Mouse (Mus musculus): ENCODE results near the gene Inpp5a. TPM values are rescaled to one million over a fixed set of nuclear protein-coding genes. Genes with fewer than 3 reads are reported as not detected.
A peak's percentile ranks its signal among the peaks of the same experiment; 100 is the strongest.

The Inpp5a gene
- polyA plus RNA-seq, 1 experiment from 2014 or later = 25.4 TPM

DNA sequence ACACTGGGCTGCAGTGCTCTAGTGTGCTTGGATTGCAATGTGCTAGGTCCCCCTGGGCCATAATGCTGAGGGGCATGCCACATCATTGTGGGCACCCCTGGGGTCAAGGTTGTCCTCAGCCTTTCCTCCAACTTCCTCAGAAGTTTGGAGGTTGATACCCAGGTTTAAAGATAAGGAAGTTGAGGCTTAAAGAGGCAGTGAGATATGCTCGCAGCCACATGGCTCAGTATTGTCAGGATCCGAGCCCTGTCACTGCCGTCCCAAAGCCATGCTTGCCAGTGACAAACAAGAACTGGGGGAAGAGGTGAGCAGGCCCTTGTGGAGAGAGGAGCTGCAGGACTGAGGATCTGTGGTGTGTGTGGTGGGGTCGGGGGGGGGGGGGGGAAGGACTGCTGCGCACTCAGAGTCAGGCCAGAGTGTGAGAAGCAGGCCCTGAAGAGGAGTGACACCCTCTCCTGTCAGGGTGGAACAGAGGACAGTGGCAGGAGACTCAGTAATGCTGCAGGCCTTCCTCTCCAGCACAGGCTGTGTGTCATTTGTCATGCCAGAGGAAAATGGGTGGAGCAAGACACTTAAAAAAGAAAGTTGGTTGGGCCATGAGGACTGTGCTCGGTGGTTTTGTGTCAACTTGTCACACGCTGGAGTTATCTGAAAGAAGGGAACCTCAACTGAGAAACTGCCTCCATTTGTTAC, 77.7 kb downstream of the Inpp5a start:
- Histone ChIP-seq H3K9me3 (ENCODE audit: control insufficient read depth, low read length) (no peaks in the 10 kb centered on the region), H3K36me3 (ENCODE audit: control insufficient read depth, insufficient read depth, low read length) (no peaks in the 10 kb centered on the region), H3K9ac (ENCODE audit: low read length) (no peak overlapping the region), H3K4me3 (ENCODE audit: low read depth, low read length) (no peak overlapping the region), H3K4me2 (replicated peaks; ENCODE audit: low read depth) (no peak overlapping the region), H3K27me3 (ENCODE audit: control insufficient read depth, insufficient read depth, low read length) (no peaks in the 10 kb centered on the region), H3K27ac (replicated peaks) (peak overlapping the region; percentile 93), H3K4me1 (replicated peaks; ENCODE audit: control insufficient read depth, insufficient read depth) (peaks cover 9% of the 10 kb centered on the region; the same call in 1 of the 2 replicates)
- no peak for DNase-seq (ENCODE audit: low spot score)
- no peak for TF ChIP-seq EP300 (optimal IDR thresholded peaks at IDR 0.05)
- no peak for TF ChIP-seq CTCF (IDR thresholded peaks at IDR 0.05; ENCODE audit: low read depth)
- no peak for ATAC-seq (ENCODE audit: low FRiP score, low TSS enrichment)
- 19% methylated on average over 7 of the region's 7 CpGs for WGBS

DNA sequence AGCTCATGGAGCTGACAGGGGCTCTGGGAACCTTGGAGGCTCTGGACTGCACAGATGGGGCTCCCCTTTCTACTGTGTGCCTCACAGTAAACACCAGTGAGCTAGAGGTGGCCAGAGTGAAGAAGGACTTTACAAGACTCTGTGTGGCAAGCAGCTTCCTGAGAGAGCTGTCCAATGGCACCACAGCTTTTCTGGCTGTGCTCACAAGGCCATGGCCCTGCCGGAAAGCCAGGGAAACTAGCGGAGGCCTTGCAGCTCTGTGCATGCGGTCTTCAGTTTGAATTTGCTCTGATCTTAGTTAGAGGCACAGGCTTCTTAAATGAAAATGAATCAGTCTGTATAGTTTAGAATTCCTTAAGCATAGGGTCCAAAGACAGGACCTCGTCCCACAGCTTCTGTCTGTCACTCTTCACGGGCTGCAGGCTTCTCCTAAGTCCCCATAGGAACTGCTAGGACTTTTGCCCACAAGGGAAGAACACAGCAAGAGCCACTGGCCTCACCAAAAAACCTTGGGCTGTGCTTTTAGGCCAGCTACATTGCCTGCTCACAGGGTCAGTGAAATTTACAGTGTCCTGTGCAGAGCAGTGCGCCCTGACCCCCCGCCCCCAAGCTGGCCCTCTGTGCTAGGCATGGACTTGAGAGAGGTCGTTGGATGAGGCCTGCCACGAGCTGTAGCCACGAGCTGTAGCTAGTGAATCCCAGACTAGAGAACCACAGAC, 78.4 kb downstream of the Inpp5a start:
- Histone ChIP-seq H3K9me3 (ENCODE audit: control insufficient read depth, low read length) (no peaks in the 10 kb centered on the region), H3K4me2 (replicated peaks; ENCODE audit: low read depth) (no peak overlapping the region), H3K36me3 (ENCODE audit: control insufficient read depth, insufficient read depth, low read length) (no peaks in the 10 kb centered on the region), H3K9ac (ENCODE audit: low read length) (peak overlapping the region; percentile 35; the same call in 1 of the 2 replicates), H3K27me3 (ENCODE audit: control insufficient read depth, insufficient read depth, low read length) (no peaks in the 10 kb centered on the region), H3K27ac (replicated peaks) (peak overlapping the region; percentile 93), H3K4me3 (ENCODE audit: low read depth, low read length) (no peak overlapping the region), H3K4me1 (replicated peaks; ENCODE audit: control insufficient read depth, insufficient read depth) (peaks cover 12% of the 10 kb centered on the region; the same call in 1 of the 2 replicates)
- DNase-seq (ENCODE audit: low spot score) (no peak), ATAC-seq (ENCODE audit: low FRiP score, low TSS enrichment) (no peak)
- 57% methylated on average over 10 of the region's 10 CpGs for WGBS
- TF ChIP-seq CTCF (IDR thresholded peaks at IDR 0.05; ENCODE audit: low read depth) (no peak), EP300 (optimal IDR thresholded peaks at IDR 0.05) (no peak)

DNA sequence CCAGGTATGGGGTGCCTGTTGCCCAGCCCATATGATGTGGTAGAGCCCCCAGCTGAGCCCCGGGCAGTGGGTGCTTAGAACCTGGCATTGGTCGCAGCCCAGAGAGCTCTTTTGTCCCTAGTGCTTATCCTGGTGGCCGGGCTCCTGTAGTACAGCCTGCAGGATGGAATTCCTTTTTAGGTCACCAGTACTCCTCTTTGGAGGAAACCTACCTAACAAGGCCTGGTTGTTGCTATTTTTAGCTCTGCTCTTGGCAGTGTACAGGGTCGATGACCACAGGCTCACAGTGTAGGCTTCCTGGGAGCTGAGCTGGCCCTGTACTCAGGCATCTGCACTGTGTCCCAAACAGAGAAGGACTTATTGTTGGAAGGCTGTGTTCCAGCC, 79.0 kb downstream of the Inpp5a start:
- DNase-seq (ENCODE audit: low spot score) (peak; percentile 38), ATAC-seq (ENCODE audit: low FRiP score, low TSS enrichment) (peak; percentile 81)
- no peaks in the 10 kb centered on the region for H3K36me3 ChIP-seq (ENCODE audit: control insufficient read depth, insufficient read depth, low read length)
- H3K27me3 ChIP-seq (ENCODE audit: control insufficient read depth, insufficient read depth, low read length) = no peaks in the 10 kb centered on the region
- peak overlapping the region; percentile 93 for H3K27ac ChIP-seq (replicated peaks)
- H3K4me1 ChIP-seq (replicated peaks; ENCODE audit: control insufficient read depth, insufficient read depth) = peaks cover 16% of the 10 kb centered on the region; the same call in 1 of the 2 replicates
- peak; percentile 26 for TF ChIP-seq EP300 (optimal IDR thresholded peaks at IDR 0.05)
- TF ChIP-seq CTCF (IDR thresholded peaks at IDR 0.05; ENCODE audit: low read depth) = peak; percentile 57
- no peaks in the 10 kb centered on the region for H3K9me3 ChIP-seq (ENCODE audit: control insufficient read depth, low read length)
- no peak overlapping the region for H3K4me2 ChIP-seq (replicated peaks; ENCODE audit: low read depth)
- peak overlapping the region; percentile 18; the same call in 1 of the 2 replicates for H3K9ac ChIP-seq (ENCODE audit: low read length)
- no peak overlapping the region for H3K4me3 ChIP-seq (ENCODE audit: low read depth, low read length)
- WGBS = 44% methylated on average over 4 of the region's 4 CpGs

DNA sequence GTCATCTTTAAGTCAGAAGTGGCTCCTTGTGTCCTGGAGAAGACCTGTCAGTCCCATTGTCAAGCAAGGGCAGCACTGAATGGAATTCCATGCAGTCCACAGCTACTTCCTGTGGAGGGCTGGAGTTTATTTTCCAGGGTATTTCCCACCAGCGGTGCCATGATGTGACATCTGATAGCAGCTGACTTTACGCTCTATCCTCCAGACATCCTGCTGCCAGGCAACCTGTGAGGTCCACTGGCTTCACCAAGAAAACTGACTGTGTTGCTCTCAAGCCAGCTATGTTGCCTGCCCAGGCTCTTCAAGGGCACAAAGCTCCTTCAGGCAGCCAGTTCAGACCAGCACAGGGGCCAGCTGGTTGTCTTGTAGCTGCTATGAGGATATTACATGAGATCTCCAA, 79.5 kb downstream of the Inpp5a start:
- 32% methylated on average over 2 of the region's 2 CpGs for WGBS
- H3K9me3 ChIP-seq (ENCODE audit: control insufficient read depth, low read length) = no peaks in the 10 kb centered on the region
- no peak overlapping the region for H3K4me3 ChIP-seq (ENCODE audit: low read depth, low read length)
- H3K4me2 ChIP-seq (replicated peaks; ENCODE audit: low read depth) = no peak overlapping the region
- DNase-seq (ENCODE audit: low spot score) (no peak), ATAC-seq (ENCODE audit: low FRiP score, low TSS enrichment) (no peak)
- no peaks in the 10 kb centered on the region for H3K36me3 ChIP-seq (ENCODE audit: control insufficient read depth, insufficient read depth, low read length)
- peak overlapping the region; percentile 93 for H3K27ac ChIP-seq (replicated peaks)
- H3K4me1 ChIP-seq (replicated peaks; ENCODE audit: control insufficient read depth, insufficient read depth) = peaks cover 16% of the 10 kb centered on the region; the same call in 1 of the 2 replicates
- no peak overlapping the region; the same call in 1 of the 2 replicates for H3K9ac ChIP-seq (ENCODE audit: low read length)
- no peaks in the 10 kb centered on the region for H3K27me3 ChIP-seq (ENCODE audit: control insufficient read depth, insufficient read depth, low read length)
- TF ChIP-seq CTCF (IDR thresholded peaks at IDR 0.05; ENCODE audit: low read depth) (no peak), EP300 (optimal IDR thresholded peaks at IDR 0.05) (no peak)

DNA sequence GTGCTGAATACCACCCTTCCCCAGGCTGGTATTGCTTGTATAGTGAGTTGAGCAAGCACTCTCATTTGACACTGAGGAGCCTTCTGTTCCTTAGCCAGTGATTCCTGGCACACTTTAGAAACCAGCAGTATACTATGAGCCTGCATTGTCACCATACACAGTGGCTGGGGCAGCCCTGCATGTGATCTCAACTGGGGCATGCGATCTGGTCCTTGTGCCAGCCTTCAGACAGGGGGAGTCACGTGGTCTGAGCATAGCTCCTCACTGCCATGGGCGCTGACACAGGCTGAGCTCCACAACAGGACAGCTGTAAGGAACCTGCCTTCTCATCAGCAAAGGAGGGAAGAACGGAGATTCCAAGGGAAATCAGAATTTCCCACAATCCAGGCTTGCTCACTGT, 80.5 kb downstream of the Inpp5a start:
- peaks cover 16% of the 10 kb centered on the region; the same call in 1 of the 2 replicates for H3K4me1 ChIP-seq (replicated peaks; ENCODE audit: control insufficient read depth, insufficient read depth)
- TF ChIP-seq CTCF (IDR thresholded peaks at IDR 0.05; ENCODE audit: low read depth) (no peak), EP300 (optimal IDR thresholded peaks at IDR 0.05) (no peak)
- H3K27ac ChIP-seq (replicated peaks) = peak overlapping the region; percentile 93
- no peak for DNase-seq (ENCODE audit: low spot score)
- H3K9me3 ChIP-seq (ENCODE audit: control insufficient read depth, low read length) = no peaks in the 10 kb centered on the region
- H3K4me2 ChIP-seq (replicated peaks; ENCODE audit: low read depth) = no peak overlapping the region
- 77% methylated on average over 4 of the region's 4 CpGs for WGBS
- no peaks in the 10 kb centered on the region for H3K27me3 ChIP-seq (ENCODE audit: control insufficient read depth, insufficient read depth, low read length)
- no peak for ATAC-seq (ENCODE audit: low FRiP score, low TSS enrichment)
- H3K9ac ChIP-seq (ENCODE audit: low read length) = no peak overlapping the region
- H3K4me3 ChIP-seq (ENCODE audit: low read depth, low read length) = no peak overlapping the region
- H3K36me3 ChIP-seq (ENCODE audit: control insufficient read depth, insufficient read depth, low read length) = no peaks in the 10 kb centered on the region

DNA sequence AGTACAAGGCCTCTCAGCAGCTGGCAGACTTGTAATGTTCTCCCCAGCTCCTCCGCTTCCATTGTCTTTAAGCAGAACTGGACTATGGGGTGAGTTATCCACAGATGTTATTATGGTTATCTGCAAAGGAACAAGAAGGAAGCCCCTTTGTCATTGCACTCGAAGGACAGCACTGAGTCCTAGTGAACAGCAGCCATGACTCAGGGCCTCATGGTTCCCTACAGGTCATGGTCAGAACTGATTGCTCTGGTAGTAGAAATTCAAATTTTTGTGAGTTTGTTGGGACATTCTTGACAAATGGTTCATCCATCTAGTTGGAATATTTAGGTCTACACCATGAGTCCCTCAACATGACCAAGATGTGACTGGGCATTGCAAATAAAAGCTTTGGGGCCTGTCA, 81.6 kb downstream of the Inpp5a start:
- DNase-seq (ENCODE audit: low spot score) (no peak), ATAC-seq (ENCODE audit: low FRiP score, low TSS enrichment) (no peak)
- no peaks in the 10 kb centered on the region for H3K27me3 ChIP-seq (ENCODE audit: control insufficient read depth, insufficient read depth, low read length)
- H3K4me1 ChIP-seq (replicated peaks; ENCODE audit: control insufficient read depth, insufficient read depth) = peaks cover 16% of the 10 kb centered on the region; the same call in 1 of the 2 replicates
- WGBS = 84% methylated on average over 2 of the region's 2 CpGs
- H3K9me3 ChIP-seq (ENCODE audit: control insufficient read depth, low read length) = no peaks in the 10 kb centered on the region
- H3K4me2 ChIP-seq (replicated peaks; ENCODE audit: low read depth) = no peak overlapping the region
- H3K9ac ChIP-seq (ENCODE audit: low read length) = no peak overlapping the region
- H3K4me3 ChIP-seq (ENCODE audit: low read depth, low read length) = no peak overlapping the region
- no peaks in the 10 kb centered on the region for H3K36me3 ChIP-seq (ENCODE audit: control insufficient read depth, insufficient read depth, low read length)
- H3K27ac ChIP-seq (replicated peaks) = no peak overlapping the region
- TF ChIP-seq CTCF (IDR thresholded peaks at IDR 0.05; ENCODE audit: low read depth) (no peak), EP300 (optimal IDR thresholded peaks at IDR 0.05) (no peak)
